Mouse (Mus musculus) thymus, postnatal 4 days (tissue): ENCODE results near the gene Bsg.

Source experiments
- DNase-seq: peaks from one replicate; pipeline ENCODE4 v3.0.0; 2021

The Bsg gene

GRCm38 (mm10) chr10:79704065-79704969 lies at the start of gene Bsg:
TSS of gene Bsg (plus strand) at chr10:79704491.
- peak; percentile 98 for DNase-seq

GRCm38 (mm10) chr10:79654946-79655395 lies 49.3 kb upstream of the Bsg start:
- no peak for DNase-seq

GRCm38 (mm10) chr10:79658829-79659228 lies 45.5 kb upstream of the Bsg start:
- peak; percentile 72 for DNase-seq

- peak; percentile 66 for DNase-seq
Measured at GRCm38 (mm10) chr10:79660298-79660697, 44.0 kb upstream of the Bsg start.

GRCm38 (mm10) chr10:79661861-79662260 lies 42.4 kb upstream of the Bsg start:
- no peak for DNase-seq

- peak; percentile 88 for DNase-seq
Measured at GRCm38 (mm10) chr10:79664131-79664665, 40.1 kb upstream of the Bsg start, which contains the start of gene Madcam1. TSS of gene Madcam1 (plus strand) at chr10:79664559.

- no peak for DNase-seq
Measured at GRCm38 (mm10) chr10:79665051-79665450, 39.2 kb upstream of the Bsg start.

- DNase-seq: no peak
Measured at GRCm38 (mm10) chr10:79666493-79666892, 37.8 kb upstream of the Bsg start.

- DNase-seq: no peak
Measured at GRCm38 (mm10) chr10:79668076-79668475, 36.2 kb upstream of the Bsg start.

GRCm38 (mm10) chr10:79668771-79669575 lies 35.3 kb upstream of the Bsg start, which contains the start of gene Tpgs1:
TSS of gene Tpgs1 (plus strand) at chr10:79669369.
- DNase-seq: peak; percentile 89

GRCm38 (mm10) chr10:79669576-79670057 lies 34.7 kb upstream of the Bsg start:
- peak; percentile 89 for DNase-seq

- no peak for DNase-seq
Measured at GRCm38 (mm10) chr10:79670071-79670888, 34.0 kb upstream of the Bsg start.

GRCm38 (mm10) chr10:79671396-79672087 lies 32.7 kb upstream of the Bsg start:
- DNase-seq: no peak

- no peak for DNase-seq
Measured at GRCm38 (mm10) chr10:79672088-79672455, 32.2 kb upstream of the Bsg start.

GRCm38 (mm10) chr10:79673054-79673453 lies 31.2 kb upstream of the Bsg start:
- no peak for DNase-seq

- DNase-seq: no peak
Measured at GRCm38 (mm10) chr10:79675346-79676035, 28.8 kb upstream of the Bsg start.

GRCm38 (mm10) chr10:79680606-79681495 lies 23.4 kb upstream of the Bsg start:
- peak; percentile 50 for DNase-seq

- peak; percentile 98 for DNase-seq
Measured at GRCm38 (mm10) chr10:79681591-79682245, 22.6 kb upstream of the Bsg start, which contains the start of gene Cdc34. TSS of gene Cdc34 (plus strand) at chr10:79682195.

- peak; percentile 54 for DNase-seq
Measured at GRCm38 (mm10) chr10:79682551-79682915, 21.8 kb upstream of the Bsg start.
